Mouse (Mus musculus) heart, postnatal 0 days (tissue): ENCODE results near the gene Pex14.

ENCODE experiments used
- CTCF ChIP-seq: IDR thresholded peaks from 2 replicates; pipeline ENCODE4 v1.5.1; 2016; ENCODE audit warnings: antibody characterized with exemption, control low read depth, low read depth
- EP300 ChIP-seq: IDR thresholded peaks from 2 replicates; pipeline ENCODE4 v1.6.1; 2016; ENCODE audit warnings: antibody characterized with exemption, low read depth

GRCm38 (mm10) chr4:149128467-149128866 is 28.8 kb upstream of the Pex14 start:
- TF ChIP-seq CTCF (no peak), EP300 (no peak)
